Mouse (Mus musculus) embryonic fibroblast, embryonic 13.5 days (primary cell): ENCODE measurements around the gene Avpi1.

ENCODE experiments used
- CTCF ChIP-seq: IDR thresholded peaks from 2 replicates; pipeline ENCODE4 v1.5.1; 2011; ENCODE audit warnings: mild to moderate bottlenecking, control low read depth, low read length, moderate library complexity, borderline replicate concordance; ENCODE audit not compliant: insufficient read depth
- POLR2A ChIP-seq: IDR thresholded peaks from 2 replicates; pipeline ENCODE4 v1.6.1; 2011; ENCODE audit warnings: low read depth, mild to moderate bottlenecking, control low read depth, low read length, moderate library complexity

DNA sequence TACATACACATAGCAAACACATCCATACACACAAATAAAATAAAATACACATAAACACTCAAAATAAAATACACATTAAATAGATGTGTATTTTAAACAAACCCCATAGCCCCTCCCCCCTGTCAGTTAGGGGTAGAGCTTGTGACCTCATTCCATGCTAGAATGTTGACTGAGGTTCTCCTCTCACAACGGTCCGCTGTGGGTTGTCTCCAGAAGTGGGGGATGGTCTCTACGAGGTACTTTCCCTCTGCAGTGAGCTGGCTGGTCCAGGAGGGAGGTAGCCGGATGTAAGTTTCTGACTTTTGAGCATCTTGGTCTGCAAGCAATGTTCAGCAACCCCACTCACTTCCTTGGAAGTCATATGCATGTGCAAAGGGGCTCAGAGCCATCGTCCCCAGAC is 34.9 kb upstream of the Avpi1 start, which contains the start of gene Zfyve27:
- TF ChIP-seq CTCF = no peak
- no peak for TF ChIP-seq POLR2A
